Mouse (Mus musculus): ENCODE data around the gene Il11ra1. TPM values are rescaled to one million over a fixed set of nuclear protein-coding genes. Genes with fewer than 3 reads are reported as not detected.
"Not testable (repeated sequence)": the region's sequence is repeated elsewhere in the genome, so short reads cannot be mapped to it uniquely, and the experiment has no call there.

Gene Il11ra1
- polyA plus RNA-seq, 1 experiment from 2014 or later = 36.0 TPM

DNA sequence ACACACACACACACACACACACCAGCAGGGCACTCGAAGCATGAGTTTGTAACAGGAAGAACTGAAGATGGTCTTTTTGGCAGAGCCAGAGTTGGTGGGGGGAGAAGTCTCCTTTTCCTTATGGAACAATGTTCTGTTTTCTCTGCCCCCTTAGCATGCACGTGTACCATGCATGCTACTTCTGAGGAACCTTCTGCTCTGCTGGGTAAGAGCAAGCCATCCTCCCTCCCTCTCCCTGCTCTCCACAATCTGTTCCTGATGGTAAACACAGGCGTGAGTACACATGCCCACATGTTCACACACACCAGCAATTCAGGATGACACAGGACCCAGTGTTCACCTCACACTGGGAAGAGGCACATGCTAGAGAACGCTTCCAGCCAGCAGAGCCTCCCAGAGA is 18.6 kb upstream of the Il11ra1 start:
- no peak for ATAC-seq (ENCODE audit: insufficient read depth)

DNA sequence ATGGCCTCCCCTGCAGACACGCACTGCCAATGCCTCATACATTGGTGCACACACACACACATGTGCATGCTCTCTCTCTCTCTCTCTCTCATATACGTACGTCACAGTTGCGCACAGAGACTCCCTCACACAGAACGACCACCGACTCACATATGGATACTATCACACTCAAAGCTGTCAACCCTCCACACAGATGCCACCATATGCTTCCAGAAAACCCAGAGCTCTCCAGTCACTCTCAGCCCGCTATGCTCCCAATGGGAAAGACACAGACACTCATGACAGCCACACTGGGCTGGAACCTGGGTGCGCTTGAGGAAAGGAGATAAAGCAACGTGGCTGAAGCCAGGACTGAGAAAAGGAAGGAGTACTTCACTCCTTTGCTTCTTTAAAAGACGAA is 17.8 kb upstream of the Il11ra1 start:
- H3K36me3 ChIP-seq (replicated peaks) = no peaks in the 10 kb centered on the region
- no peak for ATAC-seq (ENCODE audit: insufficient read depth)
- H3K27me3 ChIP-seq = peaks cover 68% of the 10 kb centered on the region
- H3K4me2 ChIP-seq = no peak overlapping the region
- no peaks in the 10 kb centered on the region for H3K9me3 ChIP-seq (replicated peaks)
- H3K27ac ChIP-seq (replicated peaks) = no peak overlapping the region
- H3K9ac ChIP-seq = no peak overlapping the region
- WGBS (ENCODE audit: insufficient replicate concordance) = 61% methylated on average over 10 of the region's 10 CpGs
- H3K4me3 ChIP-seq (replicated peaks) = no peak overlapping the region
- H3K4me1 ChIP-seq (replicated peaks) = no peaks in the 10 kb centered on the region

More for the DNA sequence above, 18.6 kb upstream of the Il11ra1 start:
- Histone ChIP-seq H3K9me3 (replicated peaks) (no peaks in the 10 kb centered on the region), H3K9ac (no peak overlapping the region), H3K27me3 (peaks cover 73% of the 10 kb centered on the region), H3K27ac (replicated peaks) (no peak overlapping the region), H3K4me1 (replicated peaks) (no peaks in the 10 kb centered on the region), H3K4me3 (replicated peaks) (no peak overlapping the region), H3K36me3 (replicated peaks) (no peaks in the 10 kb centered on the region), H3K4me2 (no peak overlapping the region)
- 45% methylated on average over 4 of the region's 4 CpGs for WGBS (ENCODE audit: insufficient replicate concordance)

DNA sequence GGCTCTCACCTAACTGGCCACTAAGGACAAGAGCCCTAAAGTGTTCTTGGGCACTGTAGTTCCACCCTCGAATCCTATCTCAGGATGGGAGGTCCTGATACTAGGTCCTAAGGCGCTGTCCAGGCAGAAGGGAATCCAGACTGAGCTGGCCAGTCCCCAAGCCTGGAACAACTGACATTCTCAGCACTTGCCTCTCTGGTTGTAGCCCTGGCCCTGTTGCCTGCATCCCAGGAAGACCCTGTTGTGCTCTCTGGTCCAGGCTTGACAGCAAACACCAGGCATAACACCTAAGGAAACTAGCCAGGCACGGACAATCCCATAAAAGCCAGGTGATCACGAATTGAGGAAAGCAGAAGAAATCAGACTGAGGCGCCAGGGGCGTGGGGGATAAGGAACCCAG is 17.0 kb upstream of the Il11ra1 start:
- 9% methylated on average over 6 of the region's 6 CpGs for WGBS (ENCODE audit: insufficient replicate concordance)
- no peak overlapping the region for H3K27ac ChIP-seq (replicated peaks)
- H3K27me3 ChIP-seq = peaks cover 64% of the 10 kb centered on the region
- no peaks in the 10 kb centered on the region for H3K36me3 ChIP-seq (replicated peaks)
- H3K4me2 ChIP-seq = no peak overlapping the region
- no peak overlapping the region for H3K9ac ChIP-seq
- H3K4me1 ChIP-seq (replicated peaks) = no peaks in the 10 kb centered on the region
- H3K4me3 ChIP-seq (replicated peaks) = no peak overlapping the region
- H3K9me3 ChIP-seq (replicated peaks) = no peaks in the 10 kb centered on the region
- ATAC-seq (ENCODE audit: insufficient read depth) = no peak

DNA sequence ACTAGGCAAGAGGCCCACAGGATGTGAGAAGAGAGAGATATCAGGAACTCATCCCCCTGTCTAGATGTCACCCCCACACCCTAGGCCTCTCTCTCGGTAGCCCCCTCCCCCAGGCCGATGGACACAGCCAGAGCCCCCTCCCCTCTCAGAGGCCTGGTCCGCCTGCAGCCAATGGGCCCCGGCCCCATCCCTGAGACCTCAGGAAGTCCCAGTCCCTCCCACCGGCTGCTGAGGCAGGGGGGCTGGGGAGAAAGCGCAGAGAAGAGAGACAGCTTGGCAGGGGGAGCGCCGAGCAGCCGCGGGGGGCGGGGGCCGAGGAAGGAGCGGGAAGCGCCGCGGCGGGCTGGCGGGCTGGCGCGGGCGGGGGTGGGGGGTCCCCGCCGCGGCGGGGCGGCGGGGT is 16.5 kb upstream of the Il11ra1 start:
- H3K27ac ChIP-seq (replicated peaks); H3K9me3 ChIP-seq (replicated peaks); H3K4me3 ChIP-seq (replicated peaks); H3K4me2 ChIP-seq; H3K36me3 ChIP-seq (replicated peaks); ATAC-seq (ENCODE audit: insufficient read depth); H3K9ac ChIP-seq; H3K4me1 ChIP-seq (replicated peaks): not testable (repeated sequence)
- 3% methylated on average over 10 of the region's 27 CpGs for WGBS (ENCODE audit: insufficient replicate concordance)
- H3K27me3 ChIP-seq = peaks cover 59% of the 10 kb centered on the region

DNA sequence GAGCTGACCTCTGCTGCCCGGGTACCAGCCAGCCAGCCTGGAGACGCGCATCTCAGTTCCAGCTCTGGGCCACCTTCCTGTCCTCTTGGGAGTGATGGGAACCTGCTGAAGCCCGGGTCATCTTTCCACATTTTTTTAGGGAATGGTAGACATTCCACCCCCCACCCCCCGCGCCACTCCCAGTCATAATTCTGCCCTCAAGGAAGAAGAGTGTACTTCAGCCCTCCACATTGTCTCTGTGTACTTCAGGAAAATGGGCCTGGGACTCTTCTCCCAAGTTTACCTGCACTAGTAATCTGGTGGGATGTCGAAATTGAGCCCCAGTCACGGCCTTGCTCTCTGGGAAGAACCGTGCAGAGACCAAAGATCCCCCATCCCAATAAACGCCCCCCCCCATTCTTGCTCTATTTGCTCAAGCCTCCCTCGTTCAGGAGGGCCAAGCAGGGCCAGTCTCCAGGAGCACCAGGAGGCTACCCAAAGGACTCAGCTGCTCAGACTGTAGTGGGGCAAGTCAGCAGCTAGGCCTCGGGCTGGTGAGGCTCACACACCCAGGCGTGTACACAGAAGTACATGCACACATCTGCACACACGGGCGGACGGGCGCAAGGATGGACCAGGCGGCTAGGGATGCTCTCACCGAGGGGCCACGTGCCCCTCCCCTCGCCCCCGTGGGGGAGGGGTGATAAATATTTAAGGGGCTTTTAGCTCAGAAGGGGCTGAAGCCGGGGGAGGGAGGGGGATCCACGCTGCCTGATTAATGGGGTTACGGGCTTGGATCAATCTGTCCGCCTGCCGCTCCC is 15.5 kb upstream of the Il11ra1 start:
- WGBS (ENCODE audit: insufficient replicate concordance) = 6% methylated on average over 22 of the region's 27 CpGs
- H3K4me3 ChIP-seq (replicated peaks); H3K9me3 ChIP-seq (replicated peaks); H3K36me3 ChIP-seq (replicated peaks); ATAC-seq (ENCODE audit: insufficient read depth); H3K4me1 ChIP-seq (replicated peaks); H3K27ac ChIP-seq (replicated peaks); H3K4me2 ChIP-seq; H3K9ac ChIP-seq: not testable (repeated sequence)
- peaks cover 49% of the 10 kb centered on the region for H3K27me3 ChIP-seq

DNA sequence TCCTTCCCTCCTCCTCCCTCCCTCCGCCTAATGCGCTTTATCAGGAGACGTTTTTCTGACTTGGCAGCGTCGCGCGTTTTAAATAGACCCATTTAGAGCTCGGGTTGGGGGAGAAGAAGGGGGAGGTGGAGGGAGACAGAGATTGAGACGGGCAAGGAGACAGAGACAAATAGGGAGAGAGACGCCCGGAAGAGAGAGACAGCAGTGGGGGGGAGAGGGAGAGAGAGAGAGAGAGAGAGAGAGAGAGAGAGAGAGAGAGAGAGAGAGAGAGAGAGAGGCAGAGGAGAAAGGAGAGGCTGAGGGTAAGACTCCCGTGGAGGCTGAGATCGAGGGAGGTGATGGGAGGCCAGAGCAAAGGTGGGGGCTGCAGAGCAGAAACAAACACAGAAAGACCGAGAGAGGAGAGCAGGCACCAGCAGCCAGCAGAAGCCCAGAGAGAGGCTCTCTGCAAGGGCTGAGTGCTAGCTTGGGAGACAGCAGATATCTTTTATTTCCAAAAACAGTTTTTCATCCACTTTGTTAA is 14.8 kb upstream of the Il11ra1 start:
- not testable (repeated sequence) for H3K27ac ChIP-seq (replicated peaks); H3K9me3 ChIP-seq (replicated peaks); H3K36me3 ChIP-seq (replicated peaks); H3K9ac ChIP-seq; H3K4me2 ChIP-seq; H3K4me1 ChIP-seq (replicated peaks); H3K4me3 ChIP-seq (replicated peaks); ATAC-seq (ENCODE audit: insufficient read depth)
- H3K27me3 ChIP-seq = peaks cover 42% of the 10 kb centered on the region
- WGBS (ENCODE audit: insufficient replicate concordance) = 3% methylated on average over 14 of the region's 14 CpGs

DNA sequence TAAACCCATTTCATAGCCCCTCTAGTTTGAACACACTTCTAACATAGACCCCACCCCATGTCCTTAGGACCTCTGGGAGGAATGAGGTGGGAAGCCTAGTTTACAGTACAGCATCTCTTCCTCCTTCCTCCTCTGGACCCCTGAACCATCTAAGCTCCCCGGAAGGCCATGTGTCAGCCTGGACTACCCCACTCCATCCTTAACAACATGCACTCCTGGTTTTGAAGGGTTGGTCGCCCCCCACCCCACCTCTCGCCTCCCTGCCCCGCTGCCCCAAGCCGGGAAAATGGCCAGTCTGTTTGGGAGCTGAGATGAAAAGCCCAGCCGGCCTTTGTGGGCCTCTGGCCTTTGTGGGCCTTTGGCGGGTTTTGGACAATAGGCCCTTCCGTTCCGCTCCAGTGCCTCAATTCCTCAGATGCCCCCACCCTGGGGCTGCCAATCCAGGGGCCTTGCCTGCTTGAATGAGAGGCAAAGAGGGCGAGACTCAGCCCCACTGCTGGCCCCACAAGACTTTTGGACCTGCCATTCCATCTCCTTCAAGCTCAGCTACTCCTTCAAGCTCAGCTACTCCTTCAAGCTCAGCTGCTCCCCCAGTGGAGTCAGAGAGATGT is 13.8 kb upstream of the Il11ra1 start:
- not testable (repeated sequence) for ATAC-seq (ENCODE audit: insufficient read depth); H3K9me3 ChIP-seq (replicated peaks); H3K4me3 ChIP-seq (replicated peaks); H3K4me1 ChIP-seq (replicated peaks); H3K9ac ChIP-seq; H3K27ac ChIP-seq (replicated peaks); H3K36me3 ChIP-seq (replicated peaks); H3K4me2 ChIP-seq
- WGBS (ENCODE audit: insufficient replicate concordance) = 38% methylated on average over 10 of the region's 10 CpGs
- H3K27me3 ChIP-seq = peaks cover 34% of the 10 kb centered on the region

DNA sequence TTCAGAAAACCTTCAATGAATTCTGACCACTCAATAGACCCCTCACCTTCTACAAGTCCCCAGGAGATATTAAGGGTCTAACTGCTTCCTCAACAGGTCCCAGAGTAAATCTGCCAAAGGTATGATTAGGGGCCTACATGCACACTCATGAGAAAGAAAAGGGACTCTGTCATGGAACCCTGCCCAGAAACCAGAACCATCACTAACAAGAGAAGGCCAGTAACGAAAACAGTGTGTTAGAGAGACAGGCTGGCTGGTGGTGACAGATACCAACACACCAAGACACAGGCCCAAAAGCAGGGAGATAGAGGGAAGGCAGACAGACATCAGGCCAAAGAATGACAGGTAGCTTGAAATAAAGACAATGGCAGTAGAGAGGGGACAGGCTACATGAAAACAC is 11.2 kb upstream of the Il11ra1 start:
- H3K4me1 ChIP-seq (replicated peaks); ATAC-seq (ENCODE audit: insufficient read depth); H3K4me2 ChIP-seq; H3K9me3 ChIP-seq (replicated peaks); H3K36me3 ChIP-seq (replicated peaks); H3K9ac ChIP-seq; H3K27ac ChIP-seq (replicated peaks); H3K4me3 ChIP-seq (replicated peaks): not testable (repeated sequence)
- 51% methylated on average over 1 of the region's 1 CpGs for WGBS (ENCODE audit: insufficient replicate concordance)
- peaks cover 23% of the 10 kb centered on the region for H3K27me3 ChIP-seq

DNA sequence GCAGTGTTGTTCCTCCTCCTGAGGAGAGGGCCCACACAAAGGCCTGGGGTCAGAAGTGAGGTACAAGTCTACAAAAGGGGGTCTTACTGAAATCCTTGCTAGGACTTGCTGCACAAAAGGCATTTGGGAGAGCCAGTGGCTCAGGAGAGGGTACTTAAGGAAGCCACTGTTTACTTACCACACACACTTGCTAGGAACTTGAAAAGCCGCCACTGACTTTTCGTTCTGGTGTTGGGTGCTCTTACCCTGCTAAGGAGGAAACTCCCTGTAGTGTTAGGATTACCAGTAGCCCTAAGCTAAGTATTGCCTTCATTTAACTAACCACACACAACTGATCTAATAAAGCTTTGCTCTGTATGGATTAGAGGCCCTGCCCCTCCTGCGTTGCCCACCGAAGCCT is 9.8 kb upstream of the Il11ra1 start:
- H3K27me3 ChIP-seq = peaks cover 18% of the 10 kb centered on the region
- H3K27ac ChIP-seq (replicated peaks); H3K9me3 ChIP-seq (replicated peaks); H3K4me2 ChIP-seq; ATAC-seq (ENCODE audit: insufficient read depth); H3K4me3 ChIP-seq (replicated peaks); H3K36me3 ChIP-seq (replicated peaks); H3K4me1 ChIP-seq (replicated peaks); H3K9ac ChIP-seq: not testable (repeated sequence)
- no CpG with 5 or more reads among the region's 4 CpGs for WGBS (ENCODE audit: insufficient replicate concordance)

DNA sequence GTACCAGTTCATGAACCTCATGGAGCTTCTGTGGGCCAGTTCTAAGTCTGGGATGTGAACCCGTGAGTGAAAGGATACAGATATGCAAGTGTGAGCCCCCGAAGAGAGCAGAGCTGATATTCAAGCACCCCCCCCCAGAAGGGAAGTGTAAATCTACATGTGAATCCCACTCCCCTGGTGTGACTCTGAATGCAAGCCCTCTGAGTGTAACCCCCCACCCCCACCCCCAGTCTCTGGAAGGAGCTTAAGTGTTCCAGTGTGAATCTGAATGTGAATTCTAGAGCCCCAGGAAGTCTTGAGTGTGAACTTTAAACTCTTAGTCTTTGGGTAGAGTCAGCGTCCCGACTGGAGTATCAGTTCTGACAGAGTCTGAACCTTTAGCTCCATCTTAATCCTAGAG is 6.3 kb upstream of the Il11ra1 start:
- H3K4me3 ChIP-seq (replicated peaks); H3K36me3 ChIP-seq (replicated peaks); H3K4me2 ChIP-seq; H3K9ac ChIP-seq; ATAC-seq (ENCODE audit: insufficient read depth); H3K27ac ChIP-seq (replicated peaks); H3K9me3 ChIP-seq (replicated peaks); H3K4me1 ChIP-seq (replicated peaks): not testable (repeated sequence)
- WGBS (ENCODE audit: insufficient replicate concordance) = 8% methylated on average over 4 of the region's 4 CpGs
- peaks cover 34% of the 10 kb centered on the region for H3K27me3 ChIP-seq

DNA sequence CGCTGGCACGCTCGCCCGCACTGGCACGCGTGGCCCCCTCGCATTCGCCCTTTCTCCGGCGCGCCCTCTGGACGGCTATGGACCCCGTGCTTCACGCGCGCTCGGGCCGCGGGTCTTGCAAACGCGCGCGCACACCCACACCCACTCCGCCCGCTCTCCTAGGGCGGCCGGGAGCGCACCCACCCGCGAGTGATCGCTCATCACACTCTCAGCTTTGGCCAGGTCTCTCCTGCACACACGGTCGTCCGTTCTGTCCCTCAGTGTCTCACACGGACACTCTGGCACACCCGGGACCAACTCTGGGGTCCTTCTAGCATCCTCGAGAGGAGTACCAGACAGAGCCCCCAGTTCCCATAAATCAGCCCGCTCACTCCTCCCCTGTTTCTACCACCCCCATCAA is 4.0 kb upstream of the Il11ra1 start:
- ATAC-seq (ENCODE audit: insufficient read depth); H3K4me3 ChIP-seq (replicated peaks); H3K27ac ChIP-seq (replicated peaks); H3K36me3 ChIP-seq (replicated peaks); H3K9me3 ChIP-seq (replicated peaks); H3K4me2 ChIP-seq; H3K4me1 ChIP-seq (replicated peaks); H3K9ac ChIP-seq: not testable (repeated sequence)
- H3K27me3 ChIP-seq = peaks cover 40% of the 10 kb centered on the region
- 5% methylated on average over 20 of the region's 38 CpGs for WGBS (ENCODE audit: insufficient replicate concordance)
